Mouse (Mus musculus) embryonic facial prominence, embryonic 10.5 days (tissue): ENCODE data around the gene Hes7. TPM values are rescaled to one million over a fixed set of nuclear protein-coding genes. Genes with fewer than 3 reads are reported as not detected.

Experiments used
- DNase-seq: peaks from one replicate; pipeline ENCODE4 v3.0.0-alpha.2; 2017; ENCODE audit warnings: low spot score
- H3K27ac ChIP-seq: fragments of 300-500 bp; sonication (generic); replicated peaks from 2 replicates; pipeline ENCODE4 v1.5.1; 2016; ENCODE audit warnings: mild to moderate bottlenecking
- H3K27me3 ChIP-seq: fragments of 300-500 bp; sonication (generic); replicated peaks from 2 replicates; pipeline ENCODE4 v1.6.1; 2016; ENCODE audit warnings: low read depth, mild to moderate bottlenecking; ENCODE audit not compliant: poor library complexity, severe bottlenecking
- H3K36me3 ChIP-seq: fragments of 300-500 bp; sonication (generic); replicated peaks from 2 replicates; pipeline ENCODE4 v1.6.1; 2016; ENCODE audit warnings: mild to moderate bottlenecking, moderate library complexity
- H3K4me1 ChIP-seq: fragments of 300-500 bp; sonication (generic); 2 replicates; pipeline ENCODE4 v1.6.1; 2016
- H3K4me3 ChIP-seq: fragments of 300-500 bp; sonication (generic); 2 replicates; pipeline ENCODE4 v1.5.1; 2016; ENCODE audit warnings: mild to moderate bottlenecking, moderate library complexity
- H3K9me3 ChIP-seq: fragments of 300-500 bp; sonication (generic); 2 replicates; pipeline ENCODE4 v1.6.1; 2016; ENCODE audit warnings: mild to moderate bottlenecking
- WGBS: fragments of 180-500 bp; shearing (Covaris S2); methylation state at CpG from one replicate; pipeline ENCODE4 v1.1.7; 2016; 5-methylcytosine and 5-hydroxymethylcytosine counted together
- polyA plus RNA-seq: library from polyadenylated mRNA; unstranded; fragments of >200 nt; fragmentation: Nextera tagmentation; extraction: Ambion mirVana; gene quantifications from 2 replicates; pipeline ENCODE4 v1.2.1, GENCODE M21; 2016

The Hes7 gene
- polyA plus RNA-seq, 1 experiment from 2014 or later, result 0.36 TPM

DNA sequence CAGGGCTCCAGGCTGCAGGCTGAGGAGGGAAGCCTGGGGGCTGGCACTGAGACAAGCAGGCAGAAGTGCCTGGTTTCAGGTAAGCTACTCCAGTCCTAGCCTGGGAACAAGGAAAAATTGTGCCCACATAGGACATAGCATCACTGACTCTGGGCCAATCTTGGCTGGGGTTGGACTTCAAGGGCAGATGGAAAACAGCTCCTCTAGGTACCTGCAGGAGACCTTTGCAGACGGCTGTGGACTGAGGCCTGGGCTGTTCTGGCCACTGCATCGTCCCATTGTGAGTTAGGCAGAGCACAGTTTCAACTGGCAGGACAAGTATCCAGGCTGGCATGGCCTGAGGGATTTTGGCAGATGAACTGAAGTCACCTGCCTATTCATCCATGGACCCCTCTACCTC, 14.4 kb upstream of the Hes7 start:
- H3K4me3 ChIP-seq, result no peak overlapping the region
- H3K36me3 ChIP-seq, result peaks cover 88% of the 10 kb centered on the region
- 76% methylated on average over 2 of the region's 2 CpGs for WGBS

DNA sequence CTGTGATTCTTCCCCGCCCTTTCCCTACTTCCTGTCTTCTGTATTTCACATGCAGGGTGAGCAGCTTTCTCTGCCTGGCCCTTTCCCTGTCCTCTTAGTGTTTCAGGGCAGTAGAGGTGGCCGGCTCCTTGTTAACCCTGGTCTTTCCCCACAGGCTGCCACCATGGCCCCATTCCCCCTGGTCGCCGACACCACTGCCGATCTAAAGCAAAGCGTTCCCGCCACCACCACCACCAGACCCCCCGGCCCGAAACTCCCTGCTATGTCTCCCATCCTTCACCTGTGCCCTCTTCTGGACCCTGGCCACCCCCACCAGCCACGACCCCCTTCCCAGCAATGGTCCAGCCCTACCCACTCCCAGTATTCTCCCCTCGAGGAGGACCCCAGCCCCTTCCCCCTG, 13.9 kb upstream of the Hes7 start:
- Histone ChIP-seq H3K36me3 (peaks cover 83% of the 10 kb centered on the region), H3K9me3 (no peaks in the 10 kb centered on the region), H3K4me3 (no peak overlapping the region), H3K27me3 (0 out of 2 replicates have a peak, but pooled peaks cover under 1% of the 10 kb centered on the region), H3K4me1 (peaks cover 14% of the 10 kb centered on the region; the same call in 1 of the 2 replicates), H3K27ac (no peak overlapping the region)
- no peak for DNase-seq
- 89% methylated on average over 11 of the region's 11 CpGs for WGBS

More for the DNA sequence above, 14.4 kb upstream of the Hes7 start:
- Histone ChIP-seq H3K9me3 (no peaks in the 10 kb centered on the region), H3K27ac (no peak overlapping the region), H3K27me3 (no peaks in the 10 kb centered on the region), H3K4me1 (peaks cover 15% of the 10 kb centered on the region)
- no peak for DNase-seq

DNA sequence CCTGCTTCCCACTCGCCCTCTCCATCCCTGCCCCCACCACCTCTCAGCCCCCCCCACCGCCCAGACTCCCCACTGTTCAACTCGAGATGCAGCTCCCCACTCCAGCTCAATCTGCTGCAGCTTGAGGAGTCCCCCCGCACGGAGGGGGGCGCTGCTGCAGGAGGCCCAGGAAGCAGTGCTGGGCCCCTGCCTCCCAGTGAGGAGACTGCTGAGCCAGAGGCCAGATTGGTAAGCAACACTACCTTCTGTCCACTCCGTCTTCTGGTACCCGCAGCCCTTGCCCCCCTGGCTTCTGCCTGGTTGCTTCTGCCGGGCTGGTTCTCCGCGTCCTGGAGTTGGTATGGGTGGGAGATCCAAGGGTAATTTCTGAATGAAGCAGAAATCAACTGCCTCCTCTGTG, 13.4 kb upstream of the Hes7 start:
- Histone ChIP-seq H3K27ac (no peak overlapping the region), H3K4me1 (peaks cover 19% of the 10 kb centered on the region; the same call in 1 of the 2 replicates), H3K9me3 (no peaks in the 10 kb centered on the region), H3K36me3 (peaks cover 77% of the 10 kb centered on the region), H3K27me3 (peaks cover 6% of the 10 kb centered on the region), H3K4me3 (no peak overlapping the region)
- no peak for DNase-seq
- WGBS, result 83% methylated on average over 11 of the region's 11 CpGs

DNA sequence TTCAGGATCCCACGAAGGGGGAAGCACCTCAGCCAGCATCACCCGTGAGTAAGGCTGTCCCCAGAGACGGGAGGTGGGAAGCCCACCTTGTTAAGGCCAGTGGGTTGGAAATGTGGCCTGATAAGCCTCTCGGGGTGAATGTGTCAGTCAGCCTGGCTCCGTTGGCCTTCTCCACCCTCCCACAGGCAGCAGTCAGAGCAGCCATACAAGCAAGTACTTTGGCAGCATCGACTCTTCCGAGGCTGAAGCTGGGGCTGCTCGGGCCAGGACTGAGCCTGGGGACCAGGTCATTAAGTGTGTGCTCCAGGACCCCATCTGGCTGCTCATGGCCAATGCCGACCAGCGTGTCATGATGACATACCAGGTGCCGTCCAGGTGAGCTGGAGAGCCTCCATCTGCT, 12.5 kb upstream of the Hes7 start:
- no peak for DNase-seq
- H3K9me3 ChIP-seq, result no peaks in the 10 kb centered on the region
- peaks cover 69% of the 10 kb centered on the region for H3K36me3 ChIP-seq
- peaks cover 13% of the 10 kb centered on the region for H3K27me3 ChIP-seq
- no peak overlapping the region; the same call in 1 of the 2 replicates for H3K4me3 ChIP-seq
- H3K27ac ChIP-seq, result no peak overlapping the region
- WGBS, result 90% methylated on average over 11 of the region's 11 CpGs
- H3K4me1 ChIP-seq, result peaks cover 25% of the 10 kb centered on the region

DNA sequence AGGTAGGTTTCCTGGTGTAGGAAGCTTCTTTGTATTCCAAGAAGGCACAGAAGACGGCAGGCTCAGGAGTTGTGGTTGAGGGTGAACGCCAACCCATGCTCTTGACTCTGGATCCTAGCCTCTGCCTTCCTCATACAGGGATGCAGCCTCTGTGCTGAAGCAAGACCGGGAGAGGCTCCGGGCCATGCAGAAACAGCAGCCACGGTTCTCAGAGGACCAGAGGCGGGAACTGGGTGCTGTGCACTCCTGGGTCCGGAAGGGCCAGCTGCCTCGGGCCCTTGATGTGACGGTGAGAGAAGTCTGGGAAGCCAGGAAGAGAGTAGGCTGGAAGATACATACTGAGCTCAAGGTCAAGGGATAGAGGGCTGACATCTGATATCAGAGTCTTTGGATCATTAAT, 12.0 kb upstream of the Hes7 start:
- Histone ChIP-seq H3K27ac (no peak overlapping the region), H3K4me1 (peaks cover 25% of the 10 kb centered on the region), H3K4me3 (no peak overlapping the region), H3K36me3 (peaks cover 64% of the 10 kb centered on the region), H3K27me3 (peaks cover 19% of the 10 kb centered on the region), H3K9me3 (no peaks in the 10 kb centered on the region)
- DNase-seq, result no peak
- WGBS, result 91% methylated on average over 9 of the region's 9 CpGs

DNA sequence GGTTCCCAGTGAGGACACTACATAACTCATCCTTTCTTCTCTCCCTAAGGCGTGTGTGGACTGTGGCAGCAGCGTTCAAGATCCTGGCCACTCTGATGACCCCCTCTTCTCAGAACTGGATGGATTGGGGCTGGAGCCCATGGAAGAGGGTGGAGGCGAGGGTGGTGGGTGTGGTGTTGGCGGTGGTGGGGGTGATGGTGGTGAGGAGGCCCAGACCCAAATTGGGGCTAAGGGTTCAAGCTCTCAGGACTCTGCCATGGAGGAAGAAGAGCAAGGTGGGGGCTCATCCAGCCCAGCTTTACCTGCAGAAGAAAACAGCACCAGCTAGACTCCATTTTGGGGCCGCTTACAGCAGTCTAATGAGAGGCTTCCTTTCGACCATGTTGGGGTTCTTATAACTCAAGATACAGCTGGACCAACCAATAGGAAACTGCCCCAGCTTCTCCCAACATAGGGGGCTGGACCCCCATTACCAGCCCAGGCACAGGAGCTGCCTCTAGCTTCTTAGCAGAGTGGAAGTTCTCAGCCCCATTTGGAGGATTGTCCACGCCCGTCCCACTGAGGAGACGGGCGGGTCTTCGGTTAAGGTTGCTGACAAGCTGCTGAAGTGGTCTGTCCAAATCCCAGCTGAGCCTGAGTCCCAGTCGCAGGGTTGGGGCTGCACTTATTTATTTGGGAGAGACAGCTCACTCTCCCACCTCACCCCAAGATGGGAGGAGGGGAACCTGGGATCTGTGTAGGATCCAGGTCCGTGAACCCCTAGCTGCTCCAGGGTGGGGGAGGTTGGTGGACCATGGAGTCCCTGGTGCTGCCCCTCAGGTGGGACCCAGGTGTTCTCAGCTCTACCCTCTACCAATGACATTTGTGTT, 10.9 kb upstream of the Hes7 start:
- 78% methylated on average over 13 of the region's 13 CpGs for WGBS
- Histone ChIP-seq H3K27me3 (peaks cover 29% of the 10 kb centered on the region), H3K9me3 (no peaks in the 10 kb centered on the region), H3K27ac (no peak overlapping the region), H3K4me1 (peaks cover 25% of the 10 kb centered on the region), H3K4me3 (peak overlapping the region; percentile 63; the same call in 1 of the 2 replicates), H3K36me3 (peaks cover 53% of the 10 kb centered on the region)
- no peak for DNase-seq

DNA sequence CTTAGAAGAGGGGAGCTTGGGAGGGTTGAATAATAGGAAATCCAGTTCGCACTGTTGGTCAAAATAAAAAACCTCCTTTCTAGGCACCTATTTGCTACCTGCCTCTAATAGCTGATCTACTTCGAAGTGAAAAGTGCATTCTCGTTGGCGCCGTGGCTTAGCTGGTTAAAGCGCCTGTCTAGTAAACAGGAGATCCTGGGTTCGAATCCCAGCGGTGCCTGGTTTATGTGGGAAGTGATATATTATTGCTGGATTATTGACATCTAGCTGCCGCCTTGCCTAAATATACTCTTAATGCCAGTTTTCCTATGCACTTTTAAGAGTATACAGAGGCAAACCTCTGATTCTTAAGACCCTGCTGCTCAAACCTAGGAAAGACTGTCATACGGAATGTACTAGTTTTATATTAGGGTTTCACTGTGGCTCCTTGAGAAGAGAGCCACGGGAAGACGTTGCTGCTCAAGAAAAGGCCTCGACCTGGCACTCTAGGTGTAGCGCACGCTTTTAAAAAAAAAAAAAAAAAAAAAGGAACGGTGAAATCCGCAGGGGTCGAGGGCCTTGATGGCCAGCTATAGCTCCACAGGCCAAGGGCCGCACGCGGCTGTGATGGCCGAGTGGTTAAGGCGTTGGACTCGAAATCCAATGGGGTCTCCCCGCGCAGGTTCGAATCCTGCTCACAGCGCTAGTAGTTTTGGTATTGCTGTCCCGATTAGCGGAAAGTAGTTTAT, 9.7 kb upstream of the Hes7 start:
- Histone ChIP-seq H3K4me1 (peaks cover 25% of the 10 kb centered on the region), H3K4me3 (peak overlapping the region; percentile 63), H3K9me3 (no peaks in the 10 kb centered on the region), H3K27ac (no peak overlapping the region; the same call in 1 of the 2 replicates), H3K36me3 (peaks cover 41% of the 10 kb centered on the region), H3K27me3 (peaks cover 41% of the 10 kb centered on the region)
- under 1% methylated on average over 30 of the region's 30 CpGs for WGBS
- peak; percentile 96 for DNase-seq

DNA sequence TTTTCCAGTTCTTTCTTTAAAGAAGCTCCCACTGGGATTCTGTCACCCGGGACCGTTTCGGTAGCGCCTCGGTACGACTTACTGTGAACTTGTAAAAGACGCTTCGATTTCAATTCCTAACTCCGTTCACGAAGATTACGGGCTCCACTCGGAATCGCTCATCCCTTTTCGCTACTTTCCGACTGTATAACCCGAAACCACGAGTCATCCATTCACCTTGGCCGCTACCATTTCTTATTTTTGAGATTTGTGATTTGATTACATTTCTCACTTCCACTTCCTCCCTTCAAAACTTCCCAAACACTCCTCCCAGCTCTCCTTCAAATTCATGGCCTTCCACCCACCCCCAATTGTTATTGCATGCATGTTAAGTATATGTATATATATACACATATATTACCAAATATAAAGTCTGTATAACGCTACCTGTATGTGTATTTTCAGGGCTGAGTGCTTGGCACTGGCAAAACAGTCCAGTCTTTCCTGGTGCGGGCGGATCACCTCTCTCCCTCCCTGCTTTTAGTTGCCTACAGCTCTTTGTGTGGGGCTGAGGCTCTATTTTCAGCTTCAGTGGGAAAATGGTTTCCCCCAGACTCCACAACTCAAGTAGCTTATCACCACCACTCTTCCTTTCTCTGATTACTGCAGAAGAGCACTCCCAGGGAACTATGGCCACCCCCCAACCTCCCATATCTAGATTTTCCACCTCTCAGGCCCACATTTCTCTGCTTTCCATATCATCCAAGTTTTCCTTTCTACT, 9.0 kb upstream of the Hes7 start:
- H3K4me1 ChIP-seq, result peaks cover 25% of the 10 kb centered on the region
- DNase-seq, result peak; percentile 26
- peak overlapping the region; percentile 63 for H3K4me3 ChIP-seq
- H3K27ac ChIP-seq, result peak overlapping the region; percentile 2; the same call in 1 of the 2 replicates
- H3K27me3 ChIP-seq, result peaks cover 49% of the 10 kb centered on the region
- WGBS, result 5% methylated on average over 21 of the region's 21 CpGs
- H3K36me3 ChIP-seq, result peaks cover 34% of the 10 kb centered on the region
- H3K9me3 ChIP-seq, result no peaks in the 10 kb centered on the region

DNA sequence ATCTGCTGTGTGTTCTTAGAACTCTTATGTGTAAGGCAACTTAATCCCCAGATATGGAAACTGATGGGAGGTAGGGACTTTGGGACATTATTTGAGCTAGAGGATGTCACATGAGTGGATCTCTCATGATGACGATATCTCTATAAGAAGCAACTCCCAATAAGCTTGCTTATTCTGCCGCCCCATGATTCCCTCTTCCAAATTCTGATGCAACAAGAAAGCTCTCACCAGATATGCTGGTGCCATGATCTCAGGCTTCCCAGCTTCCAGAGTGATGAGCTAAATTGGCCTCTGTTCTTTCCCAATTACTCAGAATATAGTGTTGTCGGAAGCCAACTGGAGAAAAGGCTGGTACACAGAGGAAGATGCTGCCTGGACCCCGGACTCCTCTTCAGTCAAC, 8.3 kb upstream of the Hes7 start:
- peaks cover 27% of the 10 kb centered on the region for H3K36me3 ChIP-seq
- H3K27me3 ChIP-seq, result peaks cover 55% of the 10 kb centered on the region
- H3K27ac ChIP-seq, result no peak overlapping the region
- DNase-seq, result no peak
- peak overlapping the region; percentile 63 for H3K4me3 ChIP-seq
- no peaks in the 10 kb centered on the region for H3K9me3 ChIP-seq
- peaks cover 25% of the 10 kb centered on the region for H3K4me1 ChIP-seq
- 66% methylated on average over 4 of the region's 4 CpGs for WGBS

DNA sequence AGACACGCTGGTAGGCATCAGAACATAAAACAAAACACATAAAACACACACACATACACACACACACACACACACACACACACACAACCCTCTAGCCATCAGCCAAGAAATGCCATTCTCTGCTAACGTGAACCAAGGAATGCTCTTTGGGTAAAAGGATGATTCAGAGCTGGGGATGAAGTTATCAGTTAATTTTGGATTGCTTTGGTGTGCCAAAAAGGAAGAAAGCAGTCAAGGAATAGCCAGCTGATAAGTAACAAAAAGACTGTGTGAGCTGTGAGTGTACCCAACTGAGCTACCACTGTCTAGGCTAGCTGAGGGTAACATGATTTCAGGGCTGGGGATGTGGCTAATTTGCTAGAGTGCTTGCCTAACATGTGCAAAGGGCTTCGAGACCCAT, 6.2 kb upstream of the Hes7 start:
- no peaks in the 10 kb centered on the region for H3K9me3 ChIP-seq
- 76% methylated on average over 3 of the region's 3 CpGs for WGBS
- no peak for DNase-seq
- peaks cover 38% of the 10 kb centered on the region for H3K4me1 ChIP-seq
- H3K36me3 ChIP-seq, result peaks cover 6% of the 10 kb centered on the region
- no peak overlapping the region for H3K27ac ChIP-seq
- peaks cover 59% of the 10 kb centered on the region for H3K27me3 ChIP-seq
- H3K4me3 ChIP-seq, result 0 out of 2 replicates have a peak overlapping the region, but pooled peaks have one; percentile 3

DNA sequence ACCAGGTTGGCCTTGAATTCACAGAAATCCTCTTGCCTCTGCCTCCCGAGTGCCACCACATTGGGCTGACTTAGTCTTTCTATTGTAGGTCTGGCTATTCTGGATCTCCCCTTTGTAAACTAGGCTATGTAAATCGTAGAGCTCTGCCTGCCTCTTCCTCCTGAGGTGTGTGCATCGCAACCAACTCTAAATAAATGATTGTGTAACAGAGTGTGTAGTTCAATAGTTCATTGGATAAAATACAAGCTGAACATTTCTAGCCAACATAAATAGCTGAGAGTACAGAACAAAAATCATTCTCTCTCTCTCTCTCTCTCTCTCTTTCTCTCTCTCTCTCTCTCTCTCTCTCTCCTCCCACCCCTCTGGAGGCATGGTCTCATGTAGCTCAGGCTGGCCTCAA, 5.6 kb upstream of the Hes7 start:
- WGBS, result 78% methylated on average over 3 of the region's 3 CpGs
- DNase-seq, result no peak
- Histone ChIP-seq H3K27me3 (peaks cover 59% of the 10 kb centered on the region), H3K4me1 (peaks cover 38% of the 10 kb centered on the region), H3K27ac (no peak overlapping the region), H3K4me3 (0 out of 2 replicates have a peak overlapping the region, but pooled peaks have one; percentile 18), H3K9me3 (no peaks in the 10 kb centered on the region), H3K36me3 (no peaks in the 10 kb centered on the region)

DNA sequence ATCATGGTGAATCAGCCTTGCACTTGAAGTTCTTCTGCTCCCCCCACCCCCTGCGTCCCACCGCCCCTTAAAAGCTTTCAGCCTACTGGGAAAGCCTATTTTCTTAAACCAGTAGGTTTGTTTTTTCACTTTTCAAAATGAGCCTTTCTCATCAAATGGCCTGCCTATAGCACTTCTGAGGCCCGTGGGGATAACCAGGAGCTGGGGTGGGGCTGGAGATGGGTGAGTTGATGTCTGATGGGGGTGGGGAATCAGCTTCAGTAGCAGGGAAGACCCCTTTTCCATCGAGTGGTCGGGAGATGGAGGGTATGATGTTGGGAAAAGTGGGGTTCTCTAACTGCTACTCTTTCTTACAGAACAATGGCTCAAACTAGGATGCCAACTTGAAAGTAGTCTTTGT, 3.4 kb upstream of the Hes7 start:
- Histone ChIP-seq H3K4me1 (peaks cover 48% of the 10 kb centered on the region), H3K36me3 (no peaks in the 10 kb centered on the region), H3K27me3 (peaks cover 73% of the 10 kb centered on the region), H3K4me3 (peak overlapping the region; percentile 74; the same call in 1 of the 2 replicates), H3K27ac (no peak overlapping the region), H3K9me3 (no peaks in the 10 kb centered on the region)
- DNase-seq, result no peak
- WGBS, result 54% methylated on average over 5 of the region's 5 CpGs
